Mouse (Mus musculus) left cerebral cortex, postnatal 4 days (tissue): ENCODE data around the gene Pkd1l1. TPM values are rescaled to one million over a fixed set of nuclear protein-coding genes. Genes with fewer than 3 reads are reported as not detected.
A peak's percentile ranks its signal among the peaks of the same experiment; 100 is the strongest.

Source experiments
- DNase-seq: peaks from one replicate; pipeline ENCODE4 v3.0.0-alpha.2; 2022
- intact Hi-C: fragments of 180-260 bp; cut with DNase I; formaldehyde crosslinking; loops from one replicate; pipeline ENCODE4 v1.15.1; 2025
- total RNA-seq, 2 experiments: library from RNA; stranded (reverse); gene quantifications; 2 replicates each; pipeline ENCODE4 v1.2.3; 2021

The Pkd1l1 gene
- total RNA-seq, 2 experiments from 2014 or later = 0.08 TPM; not detected in 1

- no peak for DNase-seq
- intact Hi-C loops = no loop called here
These were observed 29.0 kb downstream of the Pkd1l1 start for GRCm38 (mm10) chr11:8944114-8944513.

GRCm38 (mm10) chr11:8942446-8942845, 30.6 kb downstream of the Pkd1l1 start:
- intact Hi-C loops = no loop called here

GRCm38 (mm10) chr11:8936431-8937110, 36.5 kb downstream of the Pkd1l1 start:
- intact Hi-C loops = no loop called here
- DNase-seq = no peak

More at GRCm38 (mm10) chr11:8942446-8942845, 30.6 kb downstream of the Pkd1l1 start:
- DNase-seq = peak; percentile 51

- peak; percentile 74 for DNase-seq
- intact Hi-C loops = no loop called here
These were observed 56.9 kb downstream of the Pkd1l1 start for GRCm38 (mm10) chr11:8916081-8916671.

- intact Hi-C loops = no loop called here
- no peak for DNase-seq
These were observed 90.3 kb downstream of the Pkd1l1 start for GRCm38 (mm10) chr11:8882793-8883192.

GRCm38 (mm10) chr11:8881521-8881920, 91.5 kb downstream of the Pkd1l1 start:
- intact Hi-C loops = no loop called here
- no peak for DNase-seq

- intact Hi-C loops = no loop called here
- DNase-seq = no peak
These were observed 103.0 kb downstream of the Pkd1l1 start for GRCm38 (mm10) chr11:8870115-8870514.

GRCm38 (mm10) chr11:8866021-8866420, 107.0 kb downstream of the Pkd1l1 start:
- no peak for DNase-seq
- intact Hi-C loops = no loop called here

GRCm38 (mm10) chr11:8863955-8864675, 109.0 kb downstream of the Pkd1l1 start:
- DNase-seq = peak; percentile 34
- intact Hi-C loops = no loop called here

- intact Hi-C loops = no loop called here
These were observed 110.6 kb downstream of the Pkd1l1 start for GRCm38 (mm10) chr11:8862426-8862825.

GRCm38 (mm10) chr11:8861978-8862377, 111.1 kb downstream of the Pkd1l1 start:
- DNase-seq = no peak

More at GRCm38 (mm10) chr11:8862426-8862825, 110.6 kb downstream of the Pkd1l1 start:
- DNase-seq = no peak

GRCm38 (mm10) chr11:8860878-8861277, 112.2 kb downstream of the Pkd1l1 start:
- no peak for DNase-seq
- intact Hi-C loops = no loop called here

More at GRCm38 (mm10) chr11:8861978-8862377, 111.1 kb downstream of the Pkd1l1 start:
- intact Hi-C loops = no loop called here

GRCm38 (mm10) chr11:8859868-8860267, 113.2 kb downstream of the Pkd1l1 start:
- intact Hi-C loops = loop anchor here (5.0 kb wide), 1 partner anchor 323 kb away; no protein-coding TSS in a partner anchor
- peak; percentile 77 for DNase-seq

- intact Hi-C loops = loop anchor here (5.0 kb wide), 1 partner anchor 322 kb away; no protein-coding TSS in a partner anchor
- no peak for DNase-seq
These were observed 114.0 kb downstream of the Pkd1l1 start for GRCm38 (mm10) chr11:8859041-8859440.

GRCm38 (mm10) chr11:8856125-8856524, 116.9 kb downstream of the Pkd1l1 start:
- intact Hi-C loops = loop anchor here (5.0 kb wide), 1 partner anchor 319 kb away; no protein-coding TSS in a partner anchor
- no peak for DNase-seq

GRCm38 (mm10) chr11:8848049-8848448, 125.0 kb downstream of the Pkd1l1 start:
- intact Hi-C loops = no loop called here
- DNase-seq = no peak

- intact Hi-C loops = no loop called here
These were observed 125.4 kb downstream of the Pkd1l1 start for GRCm38 (mm10) chr11:8847627-8848026.

GRCm38 (mm10) chr11:8836176-8836575, 136.9 kb downstream of the Pkd1l1 start:
- intact Hi-C loops = no loop called here
- no peak for DNase-seq

More at GRCm38 (mm10) chr11:8847627-8848026, 125.4 kb downstream of the Pkd1l1 start:
- no peak for DNase-seq

GRCm38 (mm10) chr11:8834121-8834520, 138.9 kb downstream of the Pkd1l1 start:
- intact Hi-C loops = no loop called here
- DNase-seq = no peak

GRCm38 (mm10) chr11:8830551-8830950, 142.5 kb downstream of the Pkd1l1 start:
- intact Hi-C loops = no loop called here
- DNase-seq = no peak

GRCm38 (mm10) chr11:8829561-8829960, 143.5 kb downstream of the Pkd1l1 start:
- intact Hi-C loops = no loop called here

More at GRCm38 (mm10) chr11:8829561-8829960, 143.5 kb downstream of the Pkd1l1 start:
- no peak for DNase-seq
